Mouse (Mus musculus) intestine, embryonic 14.5 days (tissue): ENCODE measurements around the gene Gadd45gip1. TPM values are rescaled to one million over a fixed set of nuclear protein-coding genes. Genes with fewer than 3 reads are reported as not detected.
A peak's percentile ranks its signal among the peaks of the same experiment; 100 is the strongest.

Source experiments
- ATAC-seq: fragments of 200-750 bp; cut with Nextera tagmentation; replicated peaks from 2 replicates; pipeline ENCODE4 v1.8.0; 2017; ENCODE audit warnings: low read depth, moderate number of reproducible peaks, moderate TSS enrichment, moderate library complexity; ENCODE audit not compliant: low FRiP score, low TSS enrichment
- DNase-seq: peaks from one replicate; pipeline ENCODE4 v3.0.0-alpha.2; 2018; ENCODE audit warnings: low spot score
- H3K27ac ChIP-seq: fragments of 300-500 bp; sonication (generic); 2 replicates; pipeline ENCODE4 v1.5.1; 2014; ENCODE audit warnings: low read depth, mild to moderate bottlenecking, control low read depth
- H3K27me3 ChIP-seq: fragments of 300-500 bp; sonication (generic); replicated peaks from 2 replicates; pipeline ENCODE4 v1.6.1; 2014; ENCODE audit warnings: low read length, control low read depth; ENCODE audit not compliant: control insufficient read depth, insufficient read depth
- H3K36me3 ChIP-seq: fragments of 300-500 bp; sonication (generic); 2 replicates; pipeline ENCODE4 v1.6.1; 2014; ENCODE audit warnings: low read length, control low read depth; ENCODE audit not compliant: control insufficient read depth, insufficient read depth
- H3K4me1 ChIP-seq: fragments of 300-500 bp; sonication (generic); replicated peaks from 2 replicates; pipeline ENCODE4 v1.6.1; 2014; ENCODE audit warnings: low read length, control low read depth, mixed read lengths; ENCODE audit not compliant: control insufficient read depth, insufficient read depth
- H3K4me2 ChIP-seq: fragments of 300-500 bp; sonication (generic); 2 replicates; pipeline ENCODE4 v1.6.1; 2014; ENCODE audit warnings: low read length
- H3K4me3 ChIP-seq: fragments of 300-500 bp; sonication (generic); 2 replicates; pipeline ENCODE4 v1.5.1; 2014; ENCODE audit warnings: low read depth, low read length, control low read depth, mixed read lengths
- H3K9ac ChIP-seq: fragments of 300-500 bp; sonication (generic); 2 replicates; pipeline ENCODE4 v1.6.1; 2014; ENCODE audit warnings: mild to moderate bottlenecking, low read length
- H3K9me3 ChIP-seq: fragments of 300-500 bp; sonication (generic); 2 replicates; pipeline ENCODE4 v1.6.1; 2016; ENCODE audit warnings: low read length, control low read depth; ENCODE audit not compliant: control insufficient read depth
- WGBS: fragments of 180-500 bp; shearing (Covaris S2); extraction: QIAGEN DNeasy Blood & Tissue Kit; methylation state at CpG from one replicate; pipeline ENCODE4 v1.1.7; 2014; 5-methylcytosine and 5-hydroxymethylcytosine counted together
- polyA plus RNA-seq: library from polyadenylated mRNA; unstranded; fragments of >200 nt; fragmentation: Nextera tagmentation; extraction: Ambion mirVana; gene quantifications from 2 replicates; pipeline ENCODE4 v1.2.1, GENCODE M21; 2014

The Gadd45gip1 gene
- polyA plus RNA-seq, 1 experiment from 2014 or later: 60.8 TPM

GRCm38 (mm10) chr8:84832034-84832717 lies 854 bp downstream of the Gadd45gip1 start:
- Histone ChIP-seq H3K27me3 (no peaks in the 10 kb centered on the region), H3K4me1 (peaks cover 22% of the 10 kb centered on the region), H3K4me2 (peak overlapping the region; percentile 60), H3K9ac (peak overlapping the region; percentile 99), H3K36me3 (peaks cover 34% of the 10 kb centered on the region), H3K27ac (peak overlapping the region; percentile 93), H3K4me3 (peak overlapping the region; percentile 100), H3K9me3 (no peaks in the 10 kb centered on the region)
- ATAC-seq (peak; percentile 67; the same call in 1 of the 2 replicates), DNase-seq (peak; percentile 93)
- 2% methylated on average over 59 of the region's 59 CpGs for WGBS

- peaks cover 42% of the 10 kb centered on the region for H3K36me3 ChIP-seq
- H3K9ac ChIP-seq: peak overlapping the region; percentile 99
- no peaks in the 10 kb centered on the region for H3K27me3 ChIP-seq
- ATAC-seq (no peak), DNase-seq (peak; percentile 50)
- H3K4me3 ChIP-seq: peak overlapping the region; percentile 100
- H3K27ac ChIP-seq: peak overlapping the region; percentile 93
- no peaks in the 10 kb centered on the region for H3K9me3 ChIP-seq
- peak overlapping the region; percentile 60 for H3K4me2 ChIP-seq
- 57% methylated on average over 10 of the region's 10 CpGs for WGBS
- H3K4me1 ChIP-seq: peaks cover 22% of the 10 kb centered on the region
Observed at GRCm38 (mm10) chr8:84832759-84833742, 1.7 kb downstream of the Gadd45gip1 start.

GRCm38 (mm10) chr8:84834002-84834865 lies 2.9 kb downstream of the Gadd45gip1 start:
- no peak for ATAC-seq
- Histone ChIP-seq H3K27ac (no peak overlapping the region), H3K9me3 (no peaks in the 10 kb centered on the region), H3K27me3 (no peaks in the 10 kb centered on the region), H3K4me2 (no peak overlapping the region), H3K9ac (no peak overlapping the region), H3K4me1 (peaks cover 23% of the 10 kb centered on the region), H3K36me3 (peaks cover 50% of the 10 kb centered on the region), H3K4me3 (no peak overlapping the region)
- DNase-seq: peak; percentile 48
- WGBS: 83% methylated on average over 19 of the region's 19 CpGs

DNA sequence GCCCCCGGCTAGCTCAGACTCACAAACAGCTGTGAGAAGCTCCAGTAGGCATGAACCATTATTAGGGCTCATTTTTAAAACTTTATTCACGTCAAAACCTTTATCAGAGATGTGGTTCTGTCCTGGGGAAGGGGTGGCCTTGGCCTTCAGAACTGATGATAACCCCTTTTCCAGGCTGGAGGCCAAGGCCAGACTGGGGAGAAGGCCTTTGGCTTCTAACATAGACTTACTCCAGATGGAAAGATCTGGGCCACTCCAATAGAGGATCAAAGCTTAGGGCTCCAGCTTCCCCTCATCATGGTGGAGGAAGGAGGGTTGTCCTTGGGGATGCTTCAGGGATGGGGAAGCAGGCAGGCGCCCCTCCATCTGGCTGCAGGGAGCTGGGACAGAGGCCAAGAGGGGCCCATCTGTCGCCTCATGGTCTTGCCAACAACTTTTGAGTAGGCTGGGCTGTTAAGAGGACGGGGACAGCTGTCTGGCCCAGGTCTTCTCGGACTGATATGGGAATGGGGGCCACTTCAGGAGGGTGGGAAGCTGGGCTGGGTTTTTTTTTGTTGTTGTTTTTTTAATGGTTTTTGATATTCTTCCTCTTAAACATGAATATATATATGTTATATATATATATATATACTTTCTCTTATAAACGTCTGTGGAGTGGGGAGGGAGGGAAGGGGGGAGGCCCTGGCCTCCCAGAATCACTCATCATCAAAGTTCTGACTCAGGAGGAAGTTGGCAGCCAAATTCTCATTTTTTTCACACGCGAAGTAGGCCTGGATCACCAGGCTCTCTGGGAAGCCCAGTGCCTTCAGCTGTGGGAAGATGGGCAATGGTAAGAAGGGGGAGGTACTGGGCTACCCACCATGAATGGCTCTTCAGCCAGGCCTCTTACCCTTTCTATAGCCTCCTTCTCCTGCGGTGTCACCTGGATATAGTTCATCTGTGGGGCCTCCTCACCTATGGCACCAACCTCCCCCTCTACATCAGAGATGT lies 3.8 kb downstream of the Gadd45gip1 start:
- WGBS: 51% methylated on average over 10 of the region's 10 CpGs
- DNase-seq (peak; percentile 46), ATAC-seq (no peak)
- no peak overlapping the region for H3K4me2 ChIP-seq
- H3K27me3 ChIP-seq: no peaks in the 10 kb centered on the region
- no peak overlapping the region for H3K27ac ChIP-seq
- no peak overlapping the region for H3K9ac ChIP-seq
- H3K9me3 ChIP-seq: no peaks in the 10 kb centered on the region
- H3K36me3 ChIP-seq: peaks cover 50% of the 10 kb centered on the region
- no peak overlapping the region for H3K4me3 ChIP-seq
- peaks cover 27% of the 10 kb centered on the region for H3K4me1 ChIP-seq

- Histone ChIP-seq H3K36me3 (peaks cover 63% of the 10 kb centered on the region), H3K4me3 (no peak overlapping the region), H3K27me3 (no peaks in the 10 kb centered on the region), H3K4me2 (no peak overlapping the region), H3K4me1 (peaks cover 27% of the 10 kb centered on the region), H3K27ac (no peak overlapping the region), H3K9me3 (no peaks in the 10 kb centered on the region), H3K9ac (no peak overlapping the region)
- ATAC-seq (no peak), DNase-seq (peak; percentile 50)
- WGBS: 30% methylated on average over 8 of the region's 8 CpGs
Observed at GRCm38 (mm10) chr8:84837149-84837911, 6.0 kb downstream of the Gadd45gip1 start.

GRCm38 (mm10) chr8:84837912-84838470 lies 6.7 kb downstream of the Gadd45gip1 start:
- H3K4me3 ChIP-seq: no peak overlapping the region
- H3K27ac ChIP-seq: no peak overlapping the region
- ATAC-seq: no peak
- H3K4me2 ChIP-seq: no peak overlapping the region
- DNase-seq: no peak
- peaks cover 25% of the 10 kb centered on the region for H3K4me1 ChIP-seq
- WGBS: 80% methylated on average over 15 of the region's 15 CpGs
- H3K36me3 ChIP-seq: peaks cover 70% of the 10 kb centered on the region
- H3K9ac ChIP-seq: no peak overlapping the region
- no peaks in the 10 kb centered on the region for H3K9me3 ChIP-seq
- no peaks in the 10 kb centered on the region for H3K27me3 ChIP-seq

DNA sequence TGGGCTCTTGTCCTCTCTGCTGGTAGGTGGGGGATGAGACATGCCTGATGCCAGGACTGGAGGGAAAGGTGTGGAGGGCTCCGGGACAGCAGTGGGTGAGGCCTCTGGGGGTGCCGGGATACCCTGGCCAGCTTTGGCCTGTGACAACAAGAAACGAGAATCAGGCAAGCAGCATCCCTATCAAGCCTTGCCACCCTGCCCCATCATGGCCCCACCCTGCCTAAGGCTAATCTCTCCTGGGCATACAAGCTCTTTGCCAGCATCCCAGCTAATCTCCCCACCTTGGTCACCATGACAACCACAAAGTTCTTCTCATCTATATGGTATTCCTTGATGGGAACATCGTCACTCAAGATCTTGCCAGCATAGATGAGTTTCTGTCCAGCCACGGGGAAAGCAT lies 7.2 kb downstream of the Gadd45gip1 start:
- H3K36me3 ChIP-seq: peaks cover 75% of the 10 kb centered on the region
- no peak overlapping the region for H3K4me3 ChIP-seq
- H3K9ac ChIP-seq: no peak overlapping the region
- H3K9me3 ChIP-seq: no peaks in the 10 kb centered on the region
- no peaks in the 10 kb centered on the region for H3K27me3 ChIP-seq
- H3K4me1 ChIP-seq: peaks cover 25% of the 10 kb centered on the region
- 92% methylated on average over 5 of the region's 5 CpGs for WGBS
- H3K4me2 ChIP-seq: no peak overlapping the region
- DNase-seq (no peak), ATAC-seq (no peak)
- no peak overlapping the region for H3K27ac ChIP-seq
